Mouse (Mus musculus) right cerebral cortex, postnatal 10 days (tissue): ENCODE measurements at regions not wholly inside any gene's neighbourhood (a gene's known extent, or its start where the extent isn't known, plus 50 kb on each side); places are given as distances from the start of the nearest gene placed in this dataset.

Experiments used
- DNase-seq, 2 experiments: peaks; one replicate each; pipeline ENCODE4 v3.0.0; 2021; ENCODE audit warnings: low spot score in 2 of 2

- no peak for DNase-seq
Observed at GRCm38 (mm10) chr15:46836297-46836696, 6702.1 kb downstream of the 9330182O14Rik start.

- DNase-seq: peak in 1 of 2 experiments; percentile 33
Observed at GRCm38 (mm10) chr15:46838067-46838466, 6703.9 kb downstream of the 9330182O14Rik start.

GRCm38 (mm10) chr15:46849545-46849944 lies 6715.4 kb downstream of the 9330182O14Rik start:
- peak in 1 of 2 experiments; percentile 29 for DNase-seq
